In the genomic region with DNA sequence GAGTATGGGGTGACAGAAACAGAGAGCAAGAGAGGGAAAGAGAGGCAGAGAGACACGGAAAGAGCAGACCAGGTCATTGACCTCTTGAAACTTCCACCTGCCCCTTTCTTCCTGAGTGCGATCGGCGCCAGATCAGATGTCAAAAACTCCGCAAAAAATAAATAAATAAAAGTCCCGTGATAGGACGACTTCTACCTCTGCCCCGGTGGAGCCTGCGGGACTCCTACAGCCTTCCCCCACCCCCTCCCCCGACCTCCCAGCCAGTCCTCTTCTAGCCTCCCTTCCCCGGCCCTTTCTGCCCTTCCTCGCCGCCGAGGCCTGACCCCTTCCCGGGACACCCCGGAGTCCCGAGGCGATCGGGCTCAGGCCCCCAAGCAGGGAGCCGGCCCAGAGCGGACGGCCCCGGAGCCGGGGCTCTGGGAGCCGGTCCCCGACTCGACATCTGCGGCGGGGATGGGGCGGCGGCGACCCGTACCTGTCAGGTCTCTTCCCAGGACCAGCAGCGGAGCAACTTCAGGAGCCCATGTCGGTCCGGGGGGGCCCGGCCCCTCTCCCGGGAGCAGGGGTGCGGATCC, we compare ENCODE assay signal across 8 mouse cellular contexts. TPM values are rescaled to one million over a fixed set of nuclear protein-coding genes. Genes with fewer than 3 reads are reported as not detected.
DNase-seq lines count a peak whose midpoint lies in the region; ATAC-seq and TF ChIP-seq lines count a peak whose summit lies in the region.

No protein-coding gene starts in this region.

- WGBS in lung, embryonic 14.5 days, result 1% methylated on average over 39 of the region's 39 CpGs
- WGBS in hindbrain, embryonic 14.5 days, result under 1% methylated on average over 35 of the region's 39 CpGs
- WGBS in midbrain, embryonic 11.5 days, result under 1% methylated on average over 39 of the region's 39 CpGs

- peak overlapping the region; percentile 88 for H3K9ac ChIP-seq in lung, embryonic 14.5 days
- peak overlapping the region; percentile 92 for H3K9ac ChIP-seq in hindbrain, embryonic 14.5 days
- peak overlapping the region; percentile 89 for H3K9ac ChIP-seq in midbrain, embryonic 11.5 days (ENCODE audit: low read length)

- peak overlapping the region; percentile 65; the same call in 1 of the 2 replicates for H3K27ac ChIP-seq in lung, embryonic 14.5 days (ENCODE audit: low read depth)
- peak overlapping the region; percentile 83 for H3K27ac ChIP-seq in hindbrain, embryonic 14.5 days
- H3K27ac ChIP-seq in midbrain, embryonic 11.5 days (ENCODE audit: low read depth, low read length), result peak overlapping the region; percentile 61

- TF ChIP-seq CTCF in lung, embryonic 14.5 days (IDR thresholded peaks at IDR 0.05; ENCODE audit: low read depth), result no peak

- peak overlapping the region; percentile 88 for H3K4me2 ChIP-seq in lung, embryonic 14.5 days
- peak overlapping the region; percentile 86 for H3K4me2 ChIP-seq in hindbrain, embryonic 14.5 days (replicated peaks)
- H3K4me2 ChIP-seq in midbrain, embryonic 11.5 days, result peak overlapping the region; percentile 77

- peak; percentile 29; the same call in 1 of the 2 replicates for ATAC-seq in lung, embryonic 14.5 days (ENCODE audit: insufficient read depth)
- ATAC-seq in hindbrain, embryonic 14.5 days (ENCODE audit: low FRiP score), result no peak
- ATAC-seq in midbrain, embryonic 11.5 days (ENCODE audit: low FRiP score), result no peak; the same call in 1 of the 2 replicates

- no peaks in the 10 kb centered on the region for H3K4me1 ChIP-seq in lung, embryonic 14.5 days (ENCODE audit: insufficient read depth)
- H3K4me1 ChIP-seq in hindbrain, embryonic 14.5 days (replicated peaks; ENCODE audit: control insufficient read depth, insufficient read depth, low read length), result peaks cover 8% of the 10 kb centered on the region; the same call in 1 of the 2 replicates
- H3K4me1 ChIP-seq in midbrain, embryonic 11.5 days (ENCODE audit: control insufficient read depth, insufficient read depth, low read length), result peaks cover 7% of the 10 kb centered on the region

- H3K4me3 ChIP-seq in lung, embryonic 14.5 days (ENCODE audit: low read depth, low read length), result peak overlapping the region; percentile 85
- peak overlapping the region; percentile 97 for H3K4me3 ChIP-seq in hindbrain, embryonic 14.5 days (replicated peaks; ENCODE audit: low read length)
- peak overlapping the region; percentile 93 for H3K4me3 ChIP-seq in midbrain, embryonic 11.5 days (ENCODE audit: low read depth, low read length)

- H3K36me3 ChIP-seq in lung, embryonic 14.5 days (ENCODE audit: insufficient read depth), result no peaks in the 10 kb centered on the region
- H3K36me3 ChIP-seq in hindbrain, embryonic 14.5 days (replicated peaks; ENCODE audit: control insufficient read depth, insufficient read depth), result no peaks in the 10 kb centered on the region
- H3K36me3 ChIP-seq in midbrain, embryonic 11.5 days (ENCODE audit: control insufficient read depth, insufficient read depth, low read length), result no peaks in the 10 kb centered on the region

- DNase-seq in lung, embryonic 14.5 days, result peak; percentile 25
- no peak for DNase-seq in lung, postnatal 4 days
- peak; percentile 27 for DNase-seq in c-Kit-positive CD71-positive TER-119-negative erythroid progenitor cells, embryonic 14.5 days (ENCODE audit: low read depth)
- no peak for DNase-seq in hindbrain, embryonic 14.5 days (ENCODE audit: low spot score)
- DNase-seq in midbrain, embryonic 11.5 days (ENCODE audit: low spot score, missing footprints), result no peak
- no peak for DNase-seq in cerebellum, postnatal 14 days
- DNase-seq in layer of hippocampus, adult 9-10 months (ENCODE audit: low spot score), result no peak
- no peak for DNase-seq in urinary bladder, postnatal 36 days (ENCODE audit: low spot score in 2 of 2)

- H3K27me3 ChIP-seq in lung, embryonic 14.5 days (ENCODE audit: insufficient read depth, low read length), result no peaks in the 10 kb centered on the region
- no peaks in the 10 kb centered on the region; the same call in 1 of the 2 replicates for H3K27me3 ChIP-seq in hindbrain, embryonic 14.5 days (ENCODE audit: control insufficient read depth, insufficient read depth, low read length)
- no peaks in the 10 kb centered on the region; the same call in 1 of the 2 replicates for H3K27me3 ChIP-seq in midbrain, embryonic 11.5 days (ENCODE audit: control insufficient read depth, insufficient read depth, low read length)

- H3K9me3 ChIP-seq in lung, embryonic 14.5 days (ENCODE audit: low read depth, low read length), result no peaks in the 10 kb centered on the region
- H3K9me3 ChIP-seq in hindbrain, embryonic 14.5 days (ENCODE audit: control insufficient read depth, low read length), result no peaks in the 10 kb centered on the region
- H3K9me3 ChIP-seq in midbrain, embryonic 11.5 days (ENCODE audit: control insufficient read depth, low read length), result no peaks in the 10 kb centered on the region

RNA-seq across cellular contexts. Expression of a gene that starts 14.7 kb away (rescaled TPM):
- 13.8 and 15.3 TPM in 2 replicates for polyA plus RNA-seq in lung, embryonic 14.5 days (2014; fragmentation: Nextera tagmentation; extraction: Ambion mirVana)
- 25.6 and 27.0 TPM in 2 replicates for polyA plus RNA-seq in hindbrain, embryonic 14.5 days (2014; fragmentation: Nextera tagmentation; extraction: Ambion mirVana)
- 21.0 and 22.2 TPM in 2 replicates for polyA plus RNA-seq in midbrain, embryonic 11.5 days (2014; fragmentation: Nextera tagmentation; extraction: Ambion mirVana)

RNA-seq across cellular contexts. Expression of a gene that starts 30.9 kb away (rescaled TPM):
- polyA plus RNA-seq in lung, embryonic 14.5 days (2014; fragmentation: Nextera tagmentation; extraction: Ambion mirVana), result 8.7 and 9.7 TPM in 2 replicates
- 8.5 and 9.0 TPM in 2 replicates for polyA plus RNA-seq in hindbrain, embryonic 14.5 days (2014; fragmentation: Nextera tagmentation; extraction: Ambion mirVana)
- polyA plus RNA-seq in midbrain, embryonic 11.5 days (2014; fragmentation: Nextera tagmentation; extraction: Ambion mirVana), result 4.6 and 5.6 TPM in 2 replicates

Comparison
In these comparisons a context has a peak if more than half of its experiments do, and no peak if none do; other contexts are left out.
1. DNase-seq: peak in lung, embryonic 14.5 days (single experiment) and c-Kit-positive CD71-positive TER-119-negative erythroid progenitor cells, embryonic 14.5 days (single experiment); none in lung, postnatal 4 days (0 of 2), hindbrain, embryonic 14.5 days (single experiment), midbrain, embryonic 11.5 days (single experiment), cerebellum, postnatal 14 days (0 of 2), layer of hippocampus, adult 9-10 months (single experiment) and urinary bladder, postnatal 36 days (0 of 2).
2. Peak in every context shown above with its lines, with median percentiles within 50 percentile points of each other: H3K27ac ChIP-seq, H3K4me2 ChIP-seq, H3K4me3 ChIP-seq and H3K9ac ChIP-seq.